Mouse (Mus musculus): Measurements from ENCODE around the gene A730071L15Rik. TPM values are rescaled to one million over a fixed set of nuclear protein-coding genes. Genes with fewer than 3 reads are reported as not detected.

The A730071L15Rik gene
- total and polyA plus RNA-seq, 3 experiments = 0.42 TPM; not detected in 2

GRCm38 (mm10) chr11:6233025-6233424 is 33.2 kb downstream of the A730071L15Rik start:
- no peak overlapping the region for H3K4me3 ChIP-seq (replicated peaks in 1 of 3; ENCODE audit: low read depth in 2 of 3, low read length in 2 of 3, poor library complexity in 1 of 3)
- peaks cover 45% of the 10 kb centered on the region for H3K27me3 ChIP-seq (replicated peaks)
- no peaks in the 10 kb centered on the region for H3K36me3 ChIP-seq (replicated peaks in 1 of 2; ENCODE audit: control insufficient read depth in 1 of 2, insufficient read depth in 1 of 2, low read length in 1 of 2)
- no peaks in the 10 kb centered on the region for H3K4me1 ChIP-seq (ENCODE audit: control insufficient read depth in 1 of 2, insufficient read depth in 2 of 2)
- H3K79me2 ChIP-seq (replicated peaks; ENCODE audit: control insufficient read depth, extremely low read depth, insufficient read depth, poor library complexity, severe bottlenecking) = no peaks in the 10 kb centered on the region
- no peak for DNase-seq (ENCODE audit: extremely low read depth)
- peaks cover 24% of the 10 kb centered on the region for H3K9me3 ChIP-seq (replicated peaks; ENCODE audit: low read length)
- TF ChIP-seq E2F4 (IDR thresholded peaks at IDR 0.05; ENCODE audit: insufficient replicate concordance, low read depth, low read length) = no peak
- no peak for TF ChIP-seq RAD21 (IDR thresholded peaks at IDR 0.05; ENCODE audit: low read depth, low read length)
- TF ChIP-seq TCF12 (IDR thresholded peaks at IDR 0.05; ENCODE audit: low read depth, low read length) = no peak
- TF ChIP-seq ZKSCAN1 (IDR thresholded peaks at IDR 0.05; ENCODE audit: borderline replicate concordance, low read depth, low read length) = no peak
- TF ChIP-seq NELFE (IDR thresholded peaks at IDR 0.05; ENCODE audit: low read depth, low read length) = no peak
- TF ChIP-seq PAX5 (IDR thresholded peaks at IDR 0.05; ENCODE audit: low read length) = no peak
- TF ChIP-seq NRF1 (IDR thresholded peaks at IDR 0.05; ENCODE audit: low read depth, low read length) = no peak
- TF ChIP-seq MXI1 (IDR thresholded peaks at IDR 0.05; ENCODE audit: low read depth, low read length) = no peak
- TF ChIP-seq MAFK (IDR thresholded peaks at IDR 0.05; ENCODE audit: insufficient replicate concordance, low read length) = no peak
- no peak for TF ChIP-seq IRF4 (IDR thresholded peaks at IDR 0.05; ENCODE audit: low read depth, low read length)
- no peak for TF ChIP-seq HCFC1 (IDR thresholded peaks at IDR 0.05; ENCODE audit: low read depth, low read length)
- no peak for TF ChIP-seq TBP (conservative IDR thresholded peaks at IDR 0.05; ENCODE audit: low read depth, low read length)
- TF ChIP-seq ZNF384 (IDR thresholded peaks at IDR 0.05; ENCODE audit: low read depth, low read length) = no peak
- no peak overlapping the region for H3K9ac ChIP-seq (ENCODE audit: insufficient read depth, low read depth)
- H3K27ac ChIP-seq (ENCODE audit: insufficient read depth, low read depth) = no peak overlapping the region
- H3K4me2 ChIP-seq (ENCODE audit: insufficient read depth, low read depth, poor library complexity, severe bottlenecking) = no peak overlapping the region
- dilution Hi-C loops (cut with MboI; ENCODE audit: extremely low pct_ligation_motif_present, extremely low pct_unique_long_range_greater_than_20kb, low sequenced_read_pairs) (no loop called here), in situ Hi-C loops (cut with MboI; ENCODE audit: low pct_ligation_motif_present, low pct_unique_long_range_greater_than_20kb, low sequenced_read_pairs) (loop anchor here (5.0 kb wide), 1 partner anchor 34 kb away; the partner anchor contains the start of gene Ddx56)

GRCm38 (mm10) chr11:6244707-6245106 is 44.9 kb downstream of the A730071L15Rik start:
- H3K27me3 ChIP-seq (replicated peaks) = no peaks in the 10 kb centered on the region
- TF ChIP-seq ETS1 (conservative IDR thresholded peaks at IDR 0.05; ENCODE audit: low read depth, low read length) (no peak), MAZ (IDR thresholded peaks at IDR 0.05; ENCODE audit: low read depth, low read length) (no peak)
- no peak overlapping the region for H3K9ac ChIP-seq (ENCODE audit: insufficient read depth, low read depth)
- peaks cover 2% of the 10 kb centered on the region for H3K9me3 ChIP-seq (replicated peaks; ENCODE audit: low read length)
- in situ Hi-C loops (cut with MboI; ENCODE audit: low pct_ligation_motif_present, low pct_unique_long_range_greater_than_20kb, low sequenced_read_pairs) (no loop called here), dilution Hi-C loops (cut with MboI; ENCODE audit: extremely low pct_ligation_motif_present, extremely low pct_unique_long_range_greater_than_20kb, low sequenced_read_pairs) (no loop called here)
- no peak overlapping the region for H3K27ac ChIP-seq (ENCODE audit: insufficient read depth, low read depth)
- no peak overlapping the region for H3K4me3 ChIP-seq (replicated peaks in 1 of 3; ENCODE audit: low read depth in 2 of 3, low read length in 2 of 3, poor library complexity in 1 of 3)
- H3K4me1 ChIP-seq (ENCODE audit: control insufficient read depth in 1 of 2, insufficient read depth in 2 of 2) = no peaks in the 10 kb centered on the region
- no peaks in the 10 kb centered on the region for H3K36me3 ChIP-seq (replicated peaks in 1 of 2; ENCODE audit: control insufficient read depth in 1 of 2, insufficient read depth in 1 of 2, low read length in 1 of 2)
- no peak overlapping the region for H3K4me2 ChIP-seq (ENCODE audit: insufficient read depth, low read depth, poor library complexity, severe bottlenecking)
- DNase-seq (ENCODE audit: extremely low read depth) = no peak
- no peaks in the 10 kb centered on the region for H3K79me2 ChIP-seq (replicated peaks; ENCODE audit: control insufficient read depth, extremely low read depth, insufficient read depth, poor library complexity, severe bottlenecking)

Other genes starting within 250 kb of the A730071L15Rik start
- 0.63 and 0.68 TPM in 2 replicates for gene Gck, start 249.9 kb upstream of the A730071L15Rik start, total RNA-seq (2012; rRNA removed)
- 1.0 and 1.2 TPM in 2 replicates for gene Gck, start 249.9 kb upstream of the A730071L15Rik start, total RNA-seq (2014; rRNA removed)
- 1.4 and 2.3 TPM in 2 replicates for gene Gck, start 249.9 kb upstream of the A730071L15Rik start, polyA plus RNA-seq (2012; ENCODE audit: insufficient read length, low read depth)
- gene Ykt6, start 244.3 kb upstream of the A730071L15Rik start, total RNA-seq (2012; rRNA removed) = 79.8 and 103 TPM in 2 replicates
- 95.1 and 95.8 TPM in 2 replicates for gene Ykt6, start 244.3 kb upstream of the A730071L15Rik start, total RNA-seq (2014; rRNA removed)
- gene Ykt6, start 244.3 kb upstream of the A730071L15Rik start, polyA plus RNA-seq (2012; ENCODE audit: insufficient read length, low read depth) = 117 and 121 TPM in 2 replicates
- gene Camk2b, start 133.7 kb upstream of the A730071L15Rik start, total RNA-seq (2012; rRNA removed) = 0.08 and 0.50 TPM in 2 replicates
- 0.11 and 0.19 TPM in 2 replicates for gene Camk2b, start 133.7 kb upstream of the A730071L15Rik start, total RNA-seq (2014; rRNA removed)
- gene Camk2b, start 133.7 kb upstream of the A730071L15Rik start, polyA plus RNA-seq (2012; ENCODE audit: insufficient read length, low read depth) = 0.25 and 0.26 TPM in 2 replicates
- 35.6 and 41.2 TPM in 2 replicates for gene Nudcd3, start 386 bp downstream of the A730071L15Rik start, total RNA-seq (2012; rRNA removed)
- 30.1 and 30.7 TPM in 2 replicates for gene Nudcd3, start 386 bp downstream of the A730071L15Rik start, total RNA-seq (2014; rRNA removed)
- gene Nudcd3, start 386 bp downstream of the A730071L15Rik start, polyA plus RNA-seq (2012; ENCODE audit: insufficient read length, low read depth) = 78.0 and 82.2 TPM in 2 replicates
- not detected in 2 replicates for gene Npc1l1, start 30.1 kb downstream of the A730071L15Rik start, total RNA-seq (2012; rRNA removed)
- gene Npc1l1, start 30.1 kb downstream of the A730071L15Rik start, total RNA-seq (2014; rRNA removed) = 0.05 TPM in 1 of 2 replicates, not detected in the other
- 0.05 and 0.09 TPM in 2 replicates for gene Npc1l1, start 30.1 kb downstream of the A730071L15Rik start, polyA plus RNA-seq (2012; ENCODE audit: insufficient read length, low read depth)
- gene Ddx56, start 67.7 kb downstream of the A730071L15Rik start, total RNA-seq (2012; rRNA removed) = 163 and 206 TPM in 2 replicates
- 247 and 274 TPM in 2 replicates for gene Ddx56, start 67.7 kb downstream of the A730071L15Rik start, total RNA-seq (2014; rRNA removed)
- gene Ddx56, start 67.7 kb downstream of the A730071L15Rik start, polyA plus RNA-seq (2012; ENCODE audit: insufficient read length, low read depth) = 196 and 200 TPM in 2 replicates
- 44.8 and 54.1 TPM in 2 replicates for gene Tmed4, start 74.8 kb downstream of the A730071L15Rik start, total RNA-seq (2012; rRNA removed)
- gene Tmed4, start 74.8 kb downstream of the A730071L15Rik start, total RNA-seq (2014; rRNA removed) = 50.6 and 52.2 TPM in 2 replicates
- gene Tmed4, start 74.8 kb downstream of the A730071L15Rik start, polyA plus RNA-seq (2012; ENCODE audit: insufficient read length, low read depth) = 52.3 and 59.9 TPM in 2 replicates
- 120 TPM in 2 replicates for gene Ogdh, start 91.6 kb downstream of the A730071L15Rik start, total RNA-seq (2012; rRNA removed)
- 43.7 and 47.1 TPM in 2 replicates for gene Ogdh, start 91.6 kb downstream of the A730071L15Rik start, total RNA-seq (2014; rRNA removed)
- gene Ogdh, start 91.6 kb downstream of the A730071L15Rik start, polyA plus RNA-seq (2012; ENCODE audit: insufficient read length, low read depth) = 157 and 173 TPM in 2 replicates
- 33.1 and 46.3 TPM in 2 replicates for gene Zmiz2, start 189.0 kb downstream of the A730071L15Rik start, total RNA-seq (2012; rRNA removed)
- 8.5 and 10.6 TPM in 2 replicates for gene Zmiz2, start 189.0 kb downstream of the A730071L15Rik start, total RNA-seq (2014; rRNA removed)
- gene Zmiz2, start 189.0 kb downstream of the A730071L15Rik start, polyA plus RNA-seq (2012; ENCODE audit: insufficient read length, low read depth) = 197 and 238 TPM in 2 replicates
- gene Ppia, start 215.4 kb downstream of the A730071L15Rik start, total RNA-seq (2012; rRNA removed) = 8,867 and 10,240 TPM in 2 replicates
- gene Ppia, start 215.4 kb downstream of the A730071L15Rik start, total RNA-seq (2014; rRNA removed) = 9,428 and 9,904 TPM in 2 replicates
- gene Ppia, start 215.4 kb downstream of the A730071L15Rik start, polyA plus RNA-seq (2012; ENCODE audit: insufficient read length, low read depth) = 5,045 and 5,764 TPM in 2 replicates
- gene H2afv, start 244.4 kb downstream of the A730071L15Rik start, total RNA-seq (2012; rRNA removed) = 51.4 and 73.2 TPM in 2 replicates
- 37.8 and 46.6 TPM in 2 replicates for gene H2afv, start 244.4 kb downstream of the A730071L15Rik start, total RNA-seq (2014; rRNA removed)
- 63.7 and 67.6 TPM in 2 replicates for gene H2afv, start 244.4 kb downstream of the A730071L15Rik start, polyA plus RNA-seq (2012; ENCODE audit: insufficient read length, low read depth)